Mouse (Mus musculus) heart, embryonic 15.5 days (tissue): ENCODE measurements around the gene Tmem8b. TPM values are rescaled to one million over a fixed set of nuclear protein-coding genes. Genes with fewer than 3 reads are reported as not detected.

ENCODE experiments used
- ATAC-seq: fragments of 200-750 bp; cut with Nextera tagmentation; replicated peaks from 2 replicates; pipeline ENCODE4 v1.8.0; 2017; ENCODE audit warnings: low read depth, moderate TSS enrichment; ENCODE audit not compliant: insufficient number of reproducible peaks, insufficient read depth, low FRiP score
- H3K27ac ChIP-seq: fragments of 300-500 bp; sonication (generic); 2 replicates; pipeline ENCODE4 v1.5.1; 2015; ENCODE audit warnings: mild to moderate bottlenecking, inconsistent platforms
- H3K27me3 ChIP-seq: fragments of 300-500 bp; sonication (generic); 2 replicates; pipeline ENCODE4 v1.6.1; 2015; ENCODE audit warnings: inconsistent platforms
- H3K36me3 ChIP-seq: fragments of 300-500 bp; sonication (generic); 2 replicates; pipeline ENCODE4 v1.6.1; 2015; ENCODE audit warnings: mild to moderate bottlenecking, inconsistent platforms
- H3K4me1 ChIP-seq: fragments of 300-500 bp; sonication (generic); replicated peaks from 2 replicates; pipeline ENCODE4 v1.6.1; 2015; ENCODE audit warnings: inconsistent platforms
- H3K4me2 ChIP-seq: fragments of 300-500 bp; sonication (generic); 2 replicates; pipeline ENCODE4 v1.6.1; 2015; ENCODE audit warnings: inconsistent platforms, mild to moderate bottlenecking, moderate library complexity
- H3K4me3 ChIP-seq: fragments of 300-500 bp; sonication (generic); 2 replicates; pipeline ENCODE4 v1.5.1; 2015; ENCODE audit warnings: mild to moderate bottlenecking, inconsistent platforms
- H3K9ac ChIP-seq: fragments of 300-500 bp; sonication (generic); 2 replicates; pipeline ENCODE4 v1.6.1; 2015; ENCODE audit warnings: mild to moderate bottlenecking, inconsistent platforms
- H3K9me3 ChIP-seq: fragments of 300-500 bp; sonication (generic); replicated peaks from 2 replicates; pipeline ENCODE4 v1.6.1; 2016; ENCODE audit warnings: inconsistent platforms
- WGBS: fragments of 180-500 bp; shearing (Covaris S2); methylation state at CpG from one replicate; pipeline ENCODE4 v1.1.7; 2015; ENCODE audit warnings: mixed read lengths; 5-methylcytosine and 5-hydroxymethylcytosine counted together
- polyA plus RNA-seq: library from polyadenylated mRNA; unstranded; fragments of >200 nt; fragmentation: Nextera tagmentation; extraction: Ambion mirVana; gene quantifications from 2 replicates; pipeline ENCODE4 v1.2.1, GENCODE M21; 2015

The Tmem8b gene
- polyA plus RNA-seq, 1 experiment from 2014 or later, result 3.8 TPM

DNA sequence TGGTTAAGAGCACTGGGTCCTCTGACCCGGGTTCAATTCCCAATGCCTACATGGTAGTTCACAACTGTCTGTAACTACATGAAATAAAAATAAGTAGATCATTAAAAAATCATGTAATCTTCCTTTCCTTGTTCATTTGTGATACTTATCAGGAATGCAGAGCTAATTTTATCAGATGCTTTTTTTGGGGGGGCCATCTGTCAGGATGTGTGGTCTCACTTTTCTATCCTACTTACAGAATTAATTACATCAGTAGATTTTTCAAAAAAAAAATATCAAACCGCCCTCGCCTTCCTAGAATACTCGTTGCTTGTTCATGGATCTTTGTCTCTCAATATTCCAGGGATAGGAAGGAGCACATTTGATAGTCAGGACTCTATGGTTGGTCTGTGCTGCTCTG is 53.4 kb downstream of the Tmem8b start:
- Histone ChIP-seq H3K36me3 (no peaks in the 10 kb centered on the region), H3K9ac (no peak overlapping the region), H3K4me1 (peaks cover 19% of the 10 kb centered on the region), H3K9me3 (no peaks in the 10 kb centered on the region), H3K27ac (no peak overlapping the region), H3K4me3 (no peak overlapping the region), H3K4me2 (no peak overlapping the region), H3K27me3 (no peaks in the 10 kb centered on the region)
- 84% methylated on average over 4 of the region's 4 CpGs for WGBS
- no peak for ATAC-seq

DNA sequence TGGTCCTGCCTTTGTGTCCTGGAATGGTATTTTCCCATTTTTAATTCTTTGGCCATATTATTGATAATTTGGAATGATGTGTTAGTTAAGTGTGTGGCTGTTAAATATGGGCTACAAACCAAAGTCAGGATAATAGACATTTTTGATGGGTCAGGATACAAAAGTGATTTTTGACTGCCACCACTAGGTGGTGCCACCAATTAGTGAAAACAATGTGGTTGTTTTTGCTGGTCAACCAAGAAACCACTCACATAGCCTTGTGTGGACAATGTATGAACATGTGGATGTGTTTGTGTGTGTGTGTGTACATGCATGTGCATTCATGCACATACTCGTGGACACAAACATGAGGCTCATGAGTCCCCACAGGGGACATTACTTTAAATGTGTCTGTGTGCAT is 56.0 kb downstream of the Tmem8b start:
- WGBS, result 21% methylated on average over 1 of the region's 1 CpGs
- no peak for ATAC-seq
- no peak overlapping the region for H3K27ac ChIP-seq

DNA sequence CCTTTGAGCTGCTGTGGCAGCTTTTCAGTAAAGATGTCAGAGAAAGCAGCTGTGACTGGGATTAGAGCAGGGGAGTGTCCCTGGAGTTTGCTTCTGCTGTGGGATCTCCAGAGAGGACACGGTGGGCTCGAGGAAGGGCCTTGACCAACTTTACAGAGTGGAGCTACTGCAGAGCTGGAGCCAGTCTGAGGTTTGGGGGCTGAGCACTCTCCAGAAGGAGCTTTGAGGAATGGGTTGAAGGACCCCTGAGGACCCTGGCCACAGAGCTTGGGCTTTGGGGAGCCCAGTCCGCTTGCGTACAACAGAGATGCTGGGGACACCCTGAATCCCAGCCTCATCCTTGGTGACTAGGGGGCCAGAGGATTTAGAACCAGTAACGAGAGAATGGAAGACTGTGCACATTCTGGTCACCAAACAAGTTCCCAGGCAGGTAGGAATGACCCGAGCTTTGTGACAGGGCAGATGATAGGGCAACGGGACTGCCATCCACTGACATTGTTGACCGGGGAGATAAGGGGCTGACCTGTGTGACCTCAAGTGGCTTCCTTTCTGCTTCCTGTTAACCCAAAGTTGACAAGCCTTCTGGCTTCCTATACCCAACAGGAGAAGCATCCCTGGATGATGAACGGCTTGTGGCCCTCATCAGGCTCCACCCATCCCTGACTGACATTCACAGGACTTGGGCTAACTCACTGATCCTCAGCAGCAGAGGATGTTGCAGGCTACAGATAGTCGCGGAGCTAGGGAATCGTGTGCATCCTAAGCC is 57.6 kb downstream of the Tmem8b start:
- Histone ChIP-seq H3K27ac (peak overlapping the region; percentile 38; the same call in 1 of the 2 replicates), H3K4me3 (no peak overlapping the region), H3K4me2 (no peak overlapping the region), H3K27me3 (no peaks in the 10 kb centered on the region), H3K9ac (no peak overlapping the region), H3K9me3 (no peaks in the 10 kb centered on the region), H3K36me3 (no peaks in the 10 kb centered on the region), H3K4me1 (peaks cover 48% of the 10 kb centered on the region)
- ATAC-seq, result no peak
- 49% methylated on average over 12 of the region's 12 CpGs for WGBS

More for the DNA sequence above, 56.0 kb downstream of the Tmem8b start:
- H3K4me1 ChIP-seq, result peaks cover 45% of the 10 kb centered on the region
- H3K9ac ChIP-seq, result no peak overlapping the region
- H3K36me3 ChIP-seq, result no peaks in the 10 kb centered on the region
- no peak overlapping the region for H3K4me3 ChIP-seq
- no peaks in the 10 kb centered on the region for H3K9me3 ChIP-seq
- no peaks in the 10 kb centered on the region for H3K27me3 ChIP-seq
- H3K4me2 ChIP-seq, result no peak overlapping the region

DNA sequence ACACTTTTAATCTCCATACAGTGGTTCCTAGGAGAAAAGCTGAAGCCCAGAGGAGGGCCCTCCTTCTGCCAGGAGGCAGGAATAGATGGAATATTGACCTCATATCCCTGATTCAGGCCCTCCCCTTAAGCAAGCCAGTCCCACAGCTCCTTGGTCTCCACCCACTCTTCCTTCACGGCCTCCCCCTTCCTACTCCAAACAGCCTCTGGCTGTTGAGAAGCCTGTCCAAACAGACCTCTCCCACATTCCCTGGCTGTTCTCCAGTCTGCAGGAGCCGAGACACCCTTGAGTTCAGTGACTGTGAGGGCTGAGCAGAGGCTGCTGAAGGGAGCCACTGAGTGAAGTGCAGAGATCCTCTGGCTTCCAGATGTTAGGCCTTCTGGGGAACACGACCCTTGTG is 58.2 kb downstream of the Tmem8b start, which contains the start of gene Hrct1:
Hrct1 (plus strand) TSS at position 194 of the 400 bp plus-strand sequence.
- no peaks in the 10 kb centered on the region for H3K36me3 ChIP-seq
- peaks cover 48% of the 10 kb centered on the region for H3K4me1 ChIP-seq
- H3K4me2 ChIP-seq, result no peak within 1 kb of the TSS
- WGBS, result 31% methylated on average over 3 of the region's 3 CpGs
- ATAC-seq, result peak; percentile 77
- H3K9me3 ChIP-seq, result no peaks in the 10 kb centered on the region
- no peak within 1 kb of the TSS for H3K9ac ChIP-seq
- H3K27ac ChIP-seq, result peak within 1 kb of the TSS; percentile 84
- no peak within 1 kb of the TSS for H3K4me3 ChIP-seq
- H3K27me3 ChIP-seq, result no peaks in the 10 kb centered on the region

DNA sequence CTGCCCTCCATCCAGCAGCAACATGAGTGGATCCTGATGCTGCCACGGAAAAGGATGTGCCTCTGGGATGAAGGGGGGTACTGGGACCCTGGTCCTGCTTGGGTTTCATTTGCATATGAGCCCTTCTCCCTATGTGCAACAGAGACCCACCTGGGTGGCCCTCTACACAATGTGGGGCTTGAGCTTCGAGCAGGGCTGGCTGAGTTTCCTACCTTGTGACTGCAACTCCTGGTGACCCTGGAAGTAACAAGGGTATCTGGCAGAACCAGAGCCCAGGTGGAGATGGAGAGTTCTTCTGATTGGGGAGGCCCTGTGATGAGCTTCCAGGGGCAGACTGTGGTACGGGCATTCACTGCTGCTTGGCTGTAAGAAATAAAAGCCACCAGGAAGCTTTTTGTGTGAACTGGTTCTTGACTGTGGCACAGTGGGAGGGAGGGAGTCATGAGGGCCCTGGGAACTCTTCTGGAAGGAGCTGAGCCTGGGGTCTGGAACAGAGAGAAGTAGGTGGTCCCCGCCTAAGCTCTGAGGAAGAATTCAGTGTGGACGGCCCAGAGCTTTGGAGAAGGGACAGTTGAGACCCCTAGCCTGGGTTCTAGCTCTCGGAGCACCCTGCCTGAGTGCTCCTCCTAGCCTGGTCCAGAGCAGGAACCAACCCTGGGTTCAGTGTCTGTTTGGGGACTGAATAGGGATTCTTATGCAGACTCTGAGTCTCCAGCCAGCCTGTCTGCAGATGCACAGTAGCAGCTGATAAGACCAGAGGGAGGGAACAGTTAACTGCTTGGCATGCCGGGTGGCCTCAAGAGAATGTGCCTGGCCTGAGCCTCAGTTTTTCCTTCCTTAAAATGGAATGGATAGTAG is 59.2 kb downstream of the Tmem8b start:
- no peaks in the 10 kb centered on the region for H3K27me3 ChIP-seq
- H3K4me3 ChIP-seq, result no peak overlapping the region
- peaks cover 50% of the 10 kb centered on the region for H3K4me1 ChIP-seq
- H3K9ac ChIP-seq, result no peak overlapping the region
- no peaks in the 10 kb centered on the region for H3K9me3 ChIP-seq
- H3K36me3 ChIP-seq, result no peaks in the 10 kb centered on the region
- ATAC-seq, result peak; percentile 25; the same call in 1 of the 2 replicates
- H3K27ac ChIP-seq, result peak overlapping the region; percentile 84
- 52% methylated on average over 7 of the region's 7 CpGs for WGBS
- H3K4me2 ChIP-seq, result peak overlapping the region; percentile 41; the same call in 1 of the 2 replicates

DNA sequence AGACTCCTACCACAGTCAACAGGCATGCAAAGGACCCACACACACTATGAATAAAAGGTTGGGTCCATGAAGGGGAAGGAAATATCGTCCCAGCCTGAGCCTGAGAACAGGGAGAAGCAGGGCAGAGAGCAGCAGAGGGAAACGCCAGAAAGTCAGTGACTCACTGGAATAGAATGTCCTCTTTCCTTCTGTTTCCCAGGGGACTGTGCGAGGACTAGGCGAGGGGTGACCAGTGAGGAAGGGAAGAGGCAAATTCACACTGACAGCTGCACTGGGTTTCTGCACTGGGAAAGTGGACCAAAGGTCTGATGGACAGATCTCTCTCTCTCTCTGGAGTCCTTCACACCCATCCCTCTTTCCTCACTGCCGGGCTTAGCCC is 59.8 kb downstream of the Tmem8b start:
- ATAC-seq, result peak; percentile 76
- WGBS, result 19% methylated on average over 5 of the region's 5 CpGs

DNA sequence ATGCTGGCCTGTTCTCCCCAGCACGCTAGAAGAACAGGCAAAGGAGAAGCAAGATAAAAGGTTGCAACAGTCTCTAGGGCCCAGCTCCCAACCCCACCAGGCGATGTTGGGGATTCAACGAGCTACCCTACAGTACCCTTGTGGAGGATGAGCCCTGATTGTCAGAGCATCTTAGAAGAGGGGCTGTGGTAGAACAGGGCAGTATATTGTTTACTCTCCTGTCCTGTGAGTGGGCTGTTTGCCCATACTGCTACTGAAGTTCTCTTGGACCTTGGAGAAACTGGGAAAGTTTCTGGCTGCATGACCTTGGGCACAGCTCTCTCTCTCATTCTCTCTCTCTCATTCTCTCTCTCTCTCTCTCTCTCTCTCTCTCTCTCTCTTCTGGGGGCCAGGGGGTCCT is 60.4 kb downstream of the Tmem8b start:
- peak overlapping the region; percentile 84 for H3K27ac ChIP-seq
- no peaks in the 10 kb centered on the region for H3K36me3 ChIP-seq
- no peaks in the 10 kb centered on the region for H3K9me3 ChIP-seq
- no peak for ATAC-seq
- no peak overlapping the region for H3K4me3 ChIP-seq
- peak overlapping the region; percentile 41 for H3K4me2 ChIP-seq
- 21% methylated on average over 3 of the region's 3 CpGs for WGBS
- no peaks in the 10 kb centered on the region for H3K27me3 ChIP-seq
- no peak overlapping the region for H3K9ac ChIP-seq
- H3K4me1 ChIP-seq, result peaks cover 57% of the 10 kb centered on the region

More for the DNA sequence above, 59.8 kb downstream of the Tmem8b start:
- no peaks in the 10 kb centered on the region for H3K9me3 ChIP-seq
- H3K4me1 ChIP-seq, result peaks cover 55% of the 10 kb centered on the region
- no peak overlapping the region for H3K4me3 ChIP-seq
- no peaks in the 10 kb centered on the region for H3K27me3 ChIP-seq
- no peaks in the 10 kb centered on the region for H3K36me3 ChIP-seq
- peak overlapping the region; percentile 41 for H3K4me2 ChIP-seq
- peak overlapping the region; percentile 84 for H3K27ac ChIP-seq
- H3K9ac ChIP-seq, result no peak overlapping the region

DNA sequence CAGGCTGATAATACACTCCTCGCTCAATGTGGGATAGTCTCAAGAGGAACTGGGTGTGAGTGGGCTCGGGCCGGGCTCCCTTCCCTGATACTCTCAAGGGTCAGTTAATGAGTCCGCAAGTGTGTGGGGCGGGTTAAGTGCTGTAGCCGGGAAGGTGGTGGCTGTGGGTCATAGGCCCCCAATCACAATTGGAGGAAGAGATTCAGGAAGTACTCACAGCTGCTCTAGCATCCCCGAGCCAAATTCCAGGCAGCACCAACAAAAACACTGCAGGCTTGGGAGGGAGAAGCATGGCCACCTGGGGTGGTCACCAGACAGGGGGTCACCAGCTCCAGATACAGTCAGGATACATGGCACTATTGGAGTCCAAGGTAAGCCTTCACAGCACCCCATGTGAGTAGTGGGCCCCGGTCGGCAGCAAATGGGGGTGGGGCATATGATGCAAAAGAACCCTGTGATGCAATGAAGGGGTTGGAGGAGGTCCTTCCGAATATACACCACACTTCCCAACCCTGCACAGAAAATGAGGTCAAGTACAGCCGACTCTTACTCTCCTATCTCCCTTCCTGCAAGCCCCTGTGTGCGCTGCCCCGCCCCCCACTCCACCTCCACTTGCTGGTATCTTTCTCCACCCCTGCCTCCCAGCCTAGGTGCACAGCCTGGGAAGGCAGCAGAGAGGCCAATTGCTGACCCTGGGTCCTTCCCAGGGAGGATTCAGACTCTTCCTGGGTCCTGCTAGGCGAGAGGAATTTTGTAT is 61.2 kb downstream of the Tmem8b start, which contains the start of gene Spaar:
Spaar (plus strand) TSS at position 241 of the 757 bp plus-strand sequence.
- whole genome bisulfite sequencing, result 32% methylated on average over 14 of the region's 14 CpGs
- peaks cover 57% of the 10 kb centered on the region for H3K4me1 ChIP-seq
- H3K27ac ChIP-seq, result peak within 1 kb of the TSS; percentile 84
- no peak within 1 kb of the TSS for H3K9ac ChIP-seq
- H3K9me3 ChIP-seq, result no peaks in the 10 kb centered on the region
- no peaks in the 10 kb centered on the region for H3K36me3 ChIP-seq
- ATAC-seq, result no peak
- H3K27me3 ChIP-seq, result no peaks in the 10 kb centered on the region
- peak within 1 kb of the TSS; percentile 41 for H3K4me2 ChIP-seq
- H3K4me3 ChIP-seq, result no peak within 1 kb of the TSS

DNA sequence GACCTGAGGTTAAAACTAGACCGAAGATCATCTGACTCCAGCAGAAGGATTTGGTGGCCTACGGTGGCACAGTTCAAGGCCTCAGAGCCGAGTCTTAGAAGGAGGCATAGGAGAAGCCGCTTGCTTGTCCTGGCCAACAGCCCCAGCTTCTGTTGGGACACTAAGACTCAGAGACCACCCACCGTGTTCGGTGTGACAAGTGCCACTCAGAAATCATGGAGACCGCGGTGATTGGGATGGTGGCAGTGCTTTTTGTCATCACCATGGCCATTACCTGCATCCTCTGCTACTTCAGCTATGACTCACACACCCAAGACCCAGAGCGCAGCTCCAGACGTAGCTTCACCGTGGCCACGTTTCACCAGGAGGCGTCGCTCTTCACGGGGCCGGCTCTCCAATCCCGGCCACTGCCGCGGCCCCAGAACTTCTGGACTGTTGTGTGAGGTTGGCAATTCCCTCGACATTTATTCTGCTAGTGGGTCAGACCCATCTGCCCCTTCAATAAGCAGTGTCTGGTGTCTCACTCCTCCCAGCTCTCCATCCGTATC is 62.1 kb downstream of the Tmem8b start:
- Histone ChIP-seq H3K9ac (no peak overlapping the region), H3K27ac (peak overlapping the region; percentile 84), H3K9me3 (no peaks in the 10 kb centered on the region), H3K4me3 (no peak overlapping the region), H3K4me1 (peaks cover 57% of the 10 kb centered on the region), H3K4me2 (peak overlapping the region; percentile 24; the same call in 1 of the 2 replicates), H3K36me3 (no peaks in the 10 kb centered on the region), H3K27me3 (no peaks in the 10 kb centered on the region)
- no peak for ATAC-seq
- WGBS, result 58% methylated on average over 21 of the region's 21 CpGs

DNA sequence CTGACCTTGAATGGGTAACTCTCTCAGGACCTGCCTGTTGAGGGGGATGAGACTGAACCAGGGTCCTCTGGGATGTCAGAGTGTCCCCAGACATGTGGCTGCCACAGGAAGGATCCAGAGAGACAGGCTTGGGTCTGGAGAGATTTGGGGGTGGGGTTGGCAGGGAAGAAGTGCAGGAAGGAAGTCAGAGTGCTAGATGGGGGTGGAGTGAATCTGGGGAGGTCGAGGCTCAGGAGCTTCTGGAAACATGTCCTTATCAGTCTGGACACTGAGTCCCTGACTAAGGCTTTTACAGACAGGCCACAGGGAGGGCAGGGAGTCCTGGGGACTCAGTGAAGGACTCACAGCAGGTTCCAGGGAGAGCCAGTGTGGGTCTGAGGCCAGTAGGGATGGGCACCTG is 63.4 kb downstream of the Tmem8b start:
- peaks cover 48% of the 10 kb centered on the region for H3K4me1 ChIP-seq
- H3K9me3 ChIP-seq, result no peaks in the 10 kb centered on the region
- no peak for ATAC-seq
- H3K9ac ChIP-seq, result no peak overlapping the region
- 5% methylated on average over 1 of the region's 1 CpGs for WGBS
- H3K27me3 ChIP-seq, result no peaks in the 10 kb centered on the region
- H3K27ac ChIP-seq, result no peak overlapping the region
- H3K36me3 ChIP-seq, result no peaks in the 10 kb centered on the region
- H3K4me3 ChIP-seq, result no peak overlapping the region
- no peak overlapping the region for H3K4me2 ChIP-seq
